Mouse (Mus musculus) heart, adult 2 months (tissue): ENCODE measurements at regions not wholly inside any gene's neighbourhood (a gene's known extent, or its start where the extent isn't known, plus 50 kb on each side); places are given as distances from the start of the nearest gene placed in this dataset.

Source experiments
- CTCF ChIP-seq: fragments of 200-600 bp; IDR thresholded peaks from 2 replicates; pipeline ENCODE4 v1.8.1; 2022; ENCODE audit warnings: antibody characterized with exemption, mild to moderate bottlenecking, moderate library complexity
- EP300 ChIP-seq: fragments of 200-500 bp; IDR thresholded peaks from 2 replicates; pipeline ENCODE4 v1.6.1; 2011; ENCODE audit warnings: low read depth, low read length, control low read depth; ENCODE audit not compliant: insufficient read depth
- POLR2A ChIP-seq: fragments of 200-500 bp; IDR thresholded peaks from 2 replicates; pipeline ENCODE4 v1.6.1; 2011; ENCODE audit warnings: mild to moderate bottlenecking, low read depth, low read length, control low read depth; ENCODE audit not compliant: insufficient read depth

GRCm38 (mm10) chr1:169868636-169869035, 59.8 kb upstream of the Ccdc190 start:
- TF ChIP-seq CTCF: no peak
- TF ChIP-seq EP300: no peak
- no peak for TF ChIP-seq POLR2A
